Mouse (Mus musculus) cerebellum, postnatal 25 days (tissue): ENCODE results near the gene Crybg2.

Source experiments
- DNase-seq, 2 experiments: peaks; one replicate each; pipeline ENCODE4 v3.0.0; 2021; ENCODE audit warnings: mixed read lengths in 2 of 2

The Crybg2 gene

DNA sequence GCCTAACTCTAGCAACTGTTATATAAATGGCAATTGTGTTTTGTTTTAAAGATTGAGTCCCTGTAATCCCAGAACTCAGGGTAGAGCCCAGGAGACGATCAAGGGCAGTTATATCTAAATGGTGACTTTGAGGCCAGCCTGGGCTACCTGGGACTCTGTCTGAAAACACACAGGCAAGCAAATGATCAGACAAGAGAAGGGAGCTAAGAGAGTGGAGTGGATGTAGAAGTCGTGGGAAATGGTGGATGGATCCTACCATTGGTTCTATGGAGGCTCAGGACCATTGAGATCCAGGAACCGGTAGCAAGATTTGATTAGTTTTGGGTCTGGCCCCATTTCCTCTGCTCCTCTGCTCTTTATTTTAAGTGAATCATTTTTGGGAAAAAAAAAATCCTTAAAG is 35.5 kb downstream of the Crybg2 start:
- no peak for DNase-seq

DNA sequence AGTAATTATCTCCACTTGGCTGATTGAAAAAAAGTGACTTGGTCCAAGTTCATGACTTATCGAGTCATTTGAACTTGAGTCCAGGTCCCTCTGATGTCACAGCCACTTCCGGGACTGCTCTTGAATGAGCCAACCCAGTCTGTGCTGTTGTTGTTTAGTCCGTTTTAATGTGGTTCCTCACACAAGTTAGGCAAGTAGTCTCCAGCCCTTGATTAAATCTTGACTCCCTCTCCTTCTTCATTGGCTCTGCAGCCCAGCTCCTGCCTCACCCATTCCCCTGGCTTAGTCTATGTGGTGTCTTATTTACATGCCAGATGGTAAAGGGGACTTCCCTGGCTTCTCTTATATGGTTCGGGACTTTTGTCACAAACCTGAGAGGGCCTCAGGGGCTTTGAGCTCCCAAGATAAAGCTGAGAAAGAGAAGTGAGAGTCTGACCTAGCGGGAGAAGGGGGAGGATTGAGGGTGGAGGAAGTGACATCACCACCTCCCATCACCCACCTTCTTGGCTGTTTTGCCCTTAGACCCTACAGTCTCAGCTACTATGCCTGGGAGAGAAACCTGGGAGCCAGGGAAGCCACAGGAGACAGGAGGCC is 36.5 kb downstream of the Crybg2 start:
- DNase-seq = no peak

DNA sequence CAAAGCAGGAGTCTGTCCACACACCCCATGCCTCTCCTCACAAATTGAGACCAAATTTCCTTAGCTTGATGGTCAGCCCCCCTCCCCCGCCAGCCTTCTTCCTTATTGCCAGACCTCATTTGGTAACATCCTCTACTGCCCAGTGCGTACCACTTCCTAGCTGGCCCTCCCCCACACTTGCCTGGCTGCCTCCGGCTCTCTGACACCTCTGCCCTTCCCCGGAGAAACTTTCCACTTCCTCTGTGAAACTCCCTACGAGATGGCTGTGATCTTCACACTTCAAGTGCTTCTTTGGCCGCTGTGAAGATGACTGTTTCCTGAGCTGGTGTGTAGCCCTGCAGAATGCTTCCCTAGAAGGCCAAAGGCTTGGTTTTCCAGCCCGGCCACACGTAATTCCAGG is 38.0 kb downstream of the Crybg2 start:
- no peak for DNase-seq

DNA sequence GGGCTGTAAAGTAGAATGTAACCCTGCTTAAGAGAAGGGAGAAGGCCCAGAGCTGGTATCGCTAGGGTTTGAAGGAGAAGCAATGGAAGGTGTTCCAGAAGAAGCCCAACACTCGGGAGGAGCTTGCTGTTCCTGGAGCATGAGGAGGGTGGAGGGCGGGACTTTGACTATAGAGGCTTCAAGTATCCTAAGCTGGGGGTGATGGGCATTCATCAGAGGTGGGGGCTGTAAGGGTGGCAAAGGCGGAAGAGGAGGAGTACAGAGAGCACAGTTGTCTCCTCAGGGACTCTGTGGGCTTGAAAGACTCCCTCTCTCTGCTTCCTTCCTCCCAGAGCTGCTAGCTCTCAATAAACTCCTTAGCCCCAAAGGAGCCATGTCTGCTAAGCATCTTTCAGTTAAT is 39.6 kb downstream of the Crybg2 start:
- DNase-seq = no peak

DNA sequence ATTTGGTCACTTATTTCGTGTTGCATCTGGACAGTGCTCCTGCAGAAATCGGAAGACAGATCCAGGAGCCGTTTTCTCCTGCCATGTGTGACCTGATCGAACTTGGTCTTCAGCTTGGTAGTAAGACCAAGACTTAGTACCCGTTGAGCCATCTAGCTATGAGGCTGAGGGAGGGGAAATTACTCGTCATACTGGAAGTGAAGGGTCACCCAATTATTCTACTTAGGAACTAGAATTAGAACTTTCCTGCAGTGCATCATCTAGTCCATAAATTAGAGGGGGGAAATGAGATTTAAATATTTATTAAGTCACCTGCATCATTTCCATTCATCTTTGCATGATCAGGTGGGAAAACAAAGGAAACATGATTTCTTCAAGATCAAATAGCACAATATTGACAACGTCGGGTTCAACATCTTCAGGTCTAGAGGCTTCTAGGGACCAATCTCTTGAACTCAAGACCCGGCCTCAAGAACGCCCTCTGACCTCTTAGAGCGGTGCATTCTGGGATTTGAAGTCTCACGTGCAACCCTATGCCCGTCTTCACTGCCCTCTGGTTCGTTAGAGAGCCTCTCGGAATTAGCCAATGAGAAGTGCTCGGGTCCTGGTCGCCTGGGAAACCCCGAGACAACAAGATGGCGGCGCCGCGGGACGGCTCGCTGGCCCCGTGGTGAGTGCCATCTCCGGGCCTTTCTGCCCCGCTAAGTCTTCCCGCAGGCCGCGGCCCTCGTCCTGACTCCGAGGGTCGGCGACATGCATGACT is 41.5 kb downstream of the Crybg2 start, which contains the start of gene Ubxn11:
Gene Ubxn11, plus strand, starts transcription at position 592 of the 763 bp plus-strand sequence.
- DNase-seq = peak; percentile 89 to 91

DNA sequence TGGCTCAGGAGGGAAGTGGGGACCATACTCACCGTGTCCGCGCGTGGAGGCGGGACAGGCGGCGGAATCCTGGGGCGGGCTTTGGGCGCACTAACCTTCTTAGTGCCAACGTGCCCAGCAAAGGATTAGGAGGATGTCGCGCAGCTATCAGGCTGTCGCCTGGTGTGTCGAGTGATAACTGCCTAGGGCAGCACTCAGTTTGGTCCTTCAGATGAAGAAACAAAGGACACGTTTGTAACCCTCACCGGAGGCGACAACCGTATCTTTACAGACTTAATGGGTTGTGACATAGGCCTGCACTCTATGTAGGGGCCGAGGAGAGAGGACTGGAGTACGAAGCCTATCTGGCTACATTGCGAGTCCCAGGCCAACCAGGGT is 42.1 kb downstream of the Crybg2 start:
- no peak for DNase-seq

DNA sequence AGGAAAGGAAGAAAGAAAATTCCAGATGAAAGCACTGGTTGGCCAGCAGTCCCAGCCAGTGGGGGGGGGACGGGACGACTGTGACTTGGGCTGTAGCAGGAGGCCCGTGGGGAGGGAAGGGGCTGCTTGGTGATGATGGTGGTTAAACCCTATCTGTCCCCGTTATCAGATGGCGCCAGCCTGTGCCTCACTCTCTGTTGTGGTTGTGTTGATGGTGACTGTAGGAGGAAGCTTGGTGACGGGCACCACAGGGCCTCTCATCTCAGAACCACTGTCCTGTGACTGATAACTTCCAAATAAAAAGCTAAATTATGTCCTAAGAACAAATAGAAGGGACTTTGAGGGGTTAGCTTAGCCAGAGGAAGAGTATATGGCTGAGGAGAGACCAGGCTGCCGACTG is 45.5 kb downstream of the Crybg2 start:
- no peak for DNase-seq

DNA sequence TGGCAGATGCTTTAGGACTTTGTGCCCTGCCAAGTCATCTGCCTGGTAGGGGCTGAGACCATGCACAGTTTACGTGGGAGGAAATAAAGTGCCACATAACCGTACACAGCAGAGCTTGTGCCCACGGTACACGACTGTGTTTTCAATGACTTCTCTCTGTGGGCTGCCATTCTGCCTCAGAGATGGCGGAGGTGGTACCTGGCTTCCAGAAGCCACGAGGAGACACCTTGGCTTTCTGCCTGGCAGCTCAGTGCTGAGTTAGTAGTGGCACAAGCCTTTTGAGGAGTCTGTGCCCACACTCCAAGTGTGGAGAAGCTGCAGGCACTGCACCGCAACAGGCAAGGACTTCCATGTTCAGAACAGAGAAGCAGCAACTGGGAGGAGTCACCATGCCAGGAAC is 47.1 kb downstream of the Crybg2 start:
- no peak for DNase-seq

DNA sequence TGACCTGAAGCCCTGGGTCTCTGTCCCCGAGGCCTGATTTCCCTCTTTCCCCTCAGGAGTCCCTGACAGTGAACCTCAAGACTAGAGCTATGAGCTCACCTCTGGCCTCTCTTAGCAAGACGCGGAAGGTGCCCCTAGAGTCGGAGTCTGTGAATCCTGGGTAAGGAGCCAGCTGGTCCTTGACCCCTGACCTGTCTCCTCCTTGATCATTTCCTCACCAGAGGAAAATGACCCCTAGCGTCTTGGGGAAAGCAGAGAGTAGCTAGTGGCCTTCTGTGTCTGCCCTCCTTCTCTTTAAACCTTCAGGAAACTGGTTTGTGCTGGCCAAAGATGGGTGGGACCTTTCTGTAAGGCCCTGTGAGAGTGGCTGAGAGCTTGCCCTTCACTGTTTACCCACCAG is 47.6 kb downstream of the Crybg2 start:
- DNase-seq = no peak

DNA sequence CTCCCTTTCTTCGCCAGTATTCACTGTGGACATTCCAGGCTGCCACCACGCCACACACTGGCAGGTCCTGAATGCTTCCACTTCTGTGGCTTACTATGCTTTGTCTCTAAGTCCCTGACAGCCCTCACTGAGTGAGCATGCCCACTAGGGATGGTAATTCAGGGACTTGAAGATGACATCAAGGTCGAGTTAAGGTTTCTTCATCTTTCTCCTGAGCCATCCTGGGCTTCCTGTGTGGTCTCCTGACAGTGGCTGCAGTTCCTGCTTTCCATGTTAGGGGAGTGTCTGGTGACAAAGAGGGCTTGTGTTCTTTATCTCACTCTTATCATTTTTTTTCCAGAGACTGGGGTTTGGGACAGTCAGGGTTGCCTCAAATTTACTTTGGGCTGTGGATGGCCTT is 50.0 kb downstream of the Crybg2 start:
- no peak for DNase-seq

DNA sequence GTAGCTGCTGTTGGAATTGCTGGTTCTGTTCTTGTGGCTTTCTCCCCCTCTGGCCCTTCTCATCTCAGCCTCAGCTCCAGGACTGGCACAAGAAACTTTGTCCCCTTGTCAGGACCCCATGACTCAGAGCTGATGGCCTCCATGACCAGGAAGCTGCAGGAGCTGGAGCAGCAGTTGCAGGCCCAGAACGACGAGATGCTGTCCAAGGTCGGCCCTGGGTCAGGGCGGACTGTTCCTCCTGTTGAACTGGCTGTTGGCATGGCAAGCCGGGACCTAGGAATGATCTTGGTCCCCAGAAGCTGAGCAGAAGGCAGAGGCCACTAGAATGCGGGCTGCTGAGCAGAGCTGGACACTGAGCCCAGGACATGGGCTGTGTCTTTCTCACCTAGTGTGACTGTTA is 51.8 kb downstream of the Crybg2 start:
- no peak for DNase-seq

DNA sequence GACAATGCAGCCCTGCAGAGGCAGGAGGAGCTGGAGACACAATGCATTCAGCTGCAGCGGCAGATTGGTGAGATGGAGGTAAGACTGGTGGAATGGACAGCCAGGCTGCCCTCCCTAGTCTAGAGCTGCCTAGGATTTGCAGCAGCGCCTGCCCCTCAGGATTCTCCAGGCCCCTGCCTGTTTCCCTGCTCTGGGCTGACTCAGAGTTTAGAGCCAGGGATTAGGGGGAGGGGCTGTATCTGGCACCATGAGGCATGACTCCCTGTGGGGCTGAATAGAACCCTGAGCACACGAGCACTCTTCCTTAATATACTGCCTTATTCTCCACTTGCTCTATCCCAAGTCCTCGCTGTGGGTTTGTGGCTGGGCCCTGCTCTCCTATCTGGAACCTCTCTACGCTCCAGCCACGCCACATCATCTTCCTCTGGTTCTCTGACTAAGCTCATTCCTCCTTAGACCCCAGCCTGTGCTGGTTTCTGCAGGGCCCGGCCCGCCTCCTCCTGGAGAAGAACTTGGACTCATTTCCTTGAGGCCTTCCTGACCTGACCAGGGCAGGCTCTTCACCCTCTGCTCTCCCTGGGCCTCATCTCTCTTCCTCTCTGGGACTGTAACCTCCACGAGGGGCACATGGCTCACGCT is 52.9 kb downstream of the Crybg2 start:
- no peak for DNase-seq

DNA sequence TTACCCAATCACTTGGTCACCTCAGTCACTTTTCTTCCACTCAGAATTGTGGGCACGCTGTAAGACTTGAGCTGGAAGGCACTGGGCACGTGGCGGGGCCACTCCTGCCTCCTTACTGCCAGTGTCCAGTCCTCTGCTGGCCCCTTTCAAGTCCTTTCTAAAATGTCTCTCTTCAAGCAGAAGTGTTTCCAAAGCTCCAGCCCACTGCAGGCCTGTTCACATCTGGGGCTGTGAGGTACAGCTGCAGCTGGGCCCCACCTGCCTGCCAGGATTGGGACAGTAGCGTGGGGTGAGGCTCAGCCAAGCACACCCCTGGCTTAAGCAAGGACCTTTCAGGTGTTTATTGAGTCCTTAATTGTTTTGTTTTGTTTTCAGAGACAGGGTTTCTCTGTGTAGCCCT is 53.4 kb downstream of the Crybg2 start:
- no peak for DNase-seq

DNA sequence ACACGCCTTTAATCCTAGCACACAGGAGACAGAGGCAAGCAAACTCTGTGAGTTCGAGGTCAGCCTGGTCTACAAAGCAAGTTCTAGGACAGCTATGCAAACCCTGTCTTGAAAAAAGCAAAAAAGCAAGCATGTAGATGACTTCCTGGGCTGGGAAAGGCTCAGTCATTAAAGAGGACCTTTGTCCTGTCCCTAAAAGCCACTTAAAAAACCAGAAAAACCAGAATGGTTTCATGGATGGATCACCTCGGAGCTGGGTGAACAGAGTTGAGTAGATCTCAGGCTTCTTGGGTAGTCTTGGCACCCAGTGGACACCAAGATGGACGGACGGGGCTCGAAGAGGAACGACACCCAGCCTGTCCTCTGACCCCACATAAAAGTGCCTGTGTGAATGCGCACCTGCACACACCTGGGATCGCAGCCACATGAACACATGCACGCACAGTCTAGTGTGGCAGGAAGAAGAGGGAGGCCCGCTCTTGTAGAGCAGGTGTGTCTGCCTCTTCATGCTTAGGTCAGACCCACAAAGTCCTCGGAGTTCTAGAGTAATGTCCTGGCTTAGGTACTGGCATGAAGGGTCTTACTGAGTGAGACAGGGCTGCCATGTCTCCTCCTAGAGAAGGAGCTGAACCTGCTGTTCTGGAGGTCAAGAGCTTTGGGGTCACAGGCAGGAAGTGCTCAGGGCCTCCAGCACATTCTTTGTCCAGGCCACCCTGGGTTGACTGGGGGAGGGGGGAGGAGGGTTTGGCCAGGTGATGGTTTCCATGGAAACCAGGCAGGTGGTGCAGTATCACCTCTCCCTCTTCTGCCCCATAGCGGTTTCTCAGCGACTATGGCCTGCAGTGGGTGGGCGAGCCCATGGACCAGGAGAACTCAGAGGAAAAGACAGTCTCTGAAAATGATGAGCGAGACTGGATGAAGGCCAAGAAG is 54.9 kb downstream of the Crybg2 start:
- DNase-seq = no peak

DNA sequence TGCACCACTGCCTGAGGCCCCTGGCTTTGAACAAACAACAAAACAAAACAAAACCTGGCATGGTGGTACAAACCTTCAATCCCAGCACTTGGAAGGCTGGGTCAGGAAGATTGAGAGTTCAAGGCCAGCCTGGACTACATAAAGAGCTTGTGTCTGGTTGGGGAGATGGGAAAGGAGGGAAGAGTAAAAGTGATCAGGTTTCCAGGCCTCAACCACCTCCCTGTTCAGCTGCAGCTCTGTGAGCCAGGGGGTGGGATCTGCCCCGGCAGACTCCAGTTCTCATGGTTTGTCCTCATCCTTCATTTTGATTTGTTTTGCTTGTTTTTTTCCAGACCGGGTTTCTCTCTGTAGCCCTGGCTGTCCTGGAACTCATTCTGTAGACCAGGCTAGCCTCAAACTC is 55.9 kb downstream of the Crybg2 start:
- no peak for DNase-seq

DNA sequence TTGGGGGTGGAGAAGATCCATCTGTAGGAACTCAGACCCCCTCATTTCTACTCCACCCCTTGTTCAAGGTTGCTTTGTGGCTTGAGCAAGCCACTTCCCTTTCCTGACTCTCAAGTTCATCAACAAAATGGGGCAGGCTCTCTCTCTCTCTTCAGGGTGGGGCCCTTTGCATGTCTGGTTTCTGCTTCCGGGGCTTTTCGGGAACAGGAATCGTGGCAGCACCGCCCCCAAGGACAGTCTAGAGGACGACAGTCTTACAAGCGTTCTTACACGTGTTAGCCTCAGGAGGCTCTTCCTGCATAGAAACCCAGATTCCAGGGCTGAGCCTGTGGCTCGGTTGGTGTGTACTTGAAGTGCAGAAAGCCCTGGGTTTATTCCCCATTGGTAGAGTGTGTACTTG is 56.4 kb downstream of the Crybg2 start:
- DNase-seq = no peak

DNA sequence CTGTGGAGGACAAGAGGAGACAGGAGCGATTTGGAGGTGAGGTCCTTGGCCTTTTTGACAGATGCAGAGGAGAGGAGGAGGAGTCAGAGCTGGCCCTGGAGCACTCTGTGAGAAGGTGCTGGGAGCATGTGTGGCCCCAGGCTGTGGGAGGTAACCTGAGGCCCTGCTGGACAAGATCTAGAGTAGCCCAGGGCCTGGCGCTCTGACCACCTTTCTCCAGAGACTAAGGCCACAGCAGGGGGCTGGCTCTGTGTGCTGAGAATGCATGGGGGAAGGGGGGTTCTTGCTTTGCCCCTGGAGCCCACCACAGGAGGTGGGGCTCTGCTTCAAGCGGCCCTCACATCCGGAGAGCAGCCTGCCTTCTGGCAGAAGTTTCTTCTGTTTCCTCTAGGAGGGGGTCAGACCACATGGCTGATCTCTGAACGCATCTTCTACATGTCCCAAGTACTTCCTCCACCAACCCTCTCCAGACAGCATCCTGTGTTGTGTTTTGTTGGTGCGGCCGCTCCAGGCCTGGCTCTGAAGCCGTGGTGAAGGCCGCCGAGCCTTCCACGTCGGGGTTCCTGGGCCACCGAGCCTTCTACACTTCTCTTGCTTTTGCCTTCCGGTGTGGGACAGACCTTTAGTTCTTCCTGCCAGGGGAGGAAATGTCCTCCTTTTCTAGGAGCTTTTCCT is 57.6 kb downstream of the Crybg2 start:
- no peak for DNase-seq

DNA sequence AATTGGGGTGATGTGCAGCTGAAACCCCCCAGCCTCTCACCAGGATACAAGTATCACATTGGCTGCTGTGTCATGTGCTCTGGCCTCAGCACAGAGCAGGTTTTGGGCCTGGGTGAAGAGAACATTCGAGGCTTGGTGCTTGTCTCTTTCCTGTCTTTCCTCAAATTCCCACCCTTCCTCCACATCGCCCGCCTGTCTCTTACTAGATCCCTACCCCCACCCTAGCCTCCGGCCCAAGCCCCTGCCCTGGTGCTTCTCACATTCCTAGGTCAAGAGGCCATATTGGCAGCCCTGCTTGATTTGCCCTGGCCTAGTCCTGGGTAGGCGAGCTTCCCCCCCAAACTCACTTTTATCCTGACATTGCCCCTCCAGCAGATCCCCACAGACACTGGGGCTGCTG is 58.4 kb downstream of the Crybg2 start:
- DNase-seq = no peak

DNA sequence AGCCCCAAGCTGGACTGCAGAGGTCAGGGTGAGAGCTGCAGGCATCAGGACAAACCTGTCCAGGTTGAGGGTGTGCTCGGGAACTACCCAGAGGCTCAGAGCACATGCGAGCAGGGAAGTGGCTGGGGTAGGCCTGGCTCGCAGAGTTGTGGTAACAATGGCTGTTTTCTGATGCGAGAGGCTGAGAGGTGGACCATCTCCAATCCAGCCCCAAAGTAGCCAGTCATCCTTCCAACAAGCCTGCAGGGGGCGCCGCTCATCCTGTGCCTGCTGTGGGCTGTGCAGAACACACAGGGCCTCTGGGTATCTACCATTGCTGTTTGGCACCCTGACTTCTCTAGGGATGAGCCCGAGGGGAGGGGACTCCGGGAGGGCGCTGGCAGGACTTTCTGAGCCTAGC is 59.0 kb downstream of the Crybg2 start:
- DNase-seq = peak; percentile 22 to 39

DNA sequence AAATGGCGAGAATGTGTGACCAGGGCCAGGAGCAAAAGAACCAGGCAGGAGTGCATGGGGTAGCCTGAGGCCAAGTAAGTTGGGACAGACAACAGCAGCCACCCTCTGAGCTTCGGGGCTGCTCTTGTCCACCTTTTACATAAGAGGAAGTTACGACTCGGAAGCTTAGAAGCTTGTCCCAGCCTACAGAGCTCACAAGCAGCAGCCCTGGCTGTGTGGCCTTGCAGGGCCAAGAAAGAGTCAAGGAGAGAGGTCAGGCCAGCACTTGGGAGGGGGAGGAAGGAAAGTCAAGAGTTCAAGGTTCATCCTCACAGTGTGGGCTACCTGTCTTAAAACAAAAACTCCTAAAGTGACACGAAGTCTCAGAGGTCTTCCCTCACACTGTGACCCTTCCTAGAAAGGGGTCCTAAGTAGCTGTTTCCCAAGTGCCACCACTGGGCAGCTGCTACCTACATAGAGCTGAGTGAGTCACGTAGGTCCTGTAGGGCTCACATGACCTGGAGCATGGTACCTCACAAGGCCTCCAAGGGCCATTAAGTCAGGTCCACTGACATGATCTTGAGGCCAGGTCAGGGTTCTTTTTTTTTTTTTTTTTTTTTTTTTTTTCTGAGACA is 59.7 kb downstream of the Crybg2 start:
- DNase-seq = no peak

DNA sequence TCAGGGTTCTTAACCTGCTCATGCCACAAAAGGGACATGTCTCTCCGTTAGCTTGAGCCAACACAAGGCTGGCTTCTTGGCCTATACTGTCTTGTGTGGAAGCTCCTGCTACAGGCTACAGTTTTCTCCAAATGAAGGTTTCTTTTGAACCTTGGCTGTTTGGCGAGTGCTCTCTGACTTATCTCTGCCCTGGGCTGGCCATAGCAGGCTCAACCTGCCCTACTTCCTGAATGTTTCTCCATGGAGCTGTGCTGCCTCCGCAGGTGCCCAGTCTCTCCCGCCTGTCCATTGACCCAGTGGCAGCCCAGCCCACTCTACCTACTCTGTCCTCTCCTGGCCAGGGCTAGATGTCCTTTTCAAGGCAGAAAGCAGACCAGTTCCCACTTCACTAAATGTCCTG is 60.3 kb downstream of the Crybg2 start:
- DNase-seq = no peak

DNA sequence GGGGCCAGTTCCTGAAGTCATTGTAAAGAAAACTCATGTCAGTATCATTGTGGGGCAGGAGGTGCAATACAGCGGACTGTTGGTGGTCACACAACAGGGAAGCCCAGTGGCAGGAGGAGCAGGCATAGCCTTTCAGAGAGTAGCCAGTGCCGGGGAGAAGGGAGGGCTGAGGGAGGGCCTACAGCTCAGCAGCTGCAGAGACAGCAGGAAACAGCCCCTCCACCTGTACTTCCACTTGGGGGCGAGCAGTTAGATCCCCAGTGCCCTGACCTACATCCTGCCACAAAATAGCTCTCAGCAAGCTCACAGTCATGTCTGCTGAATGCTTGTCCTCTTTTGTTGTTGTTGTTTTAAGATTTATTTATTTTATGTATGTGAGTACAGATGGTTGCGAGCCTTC is 61.0 kb downstream of the Crybg2 start:
- DNase-seq = no peak
